ENCODE assay signal across 9 mouse cellular contexts in the genomic region with DNA sequence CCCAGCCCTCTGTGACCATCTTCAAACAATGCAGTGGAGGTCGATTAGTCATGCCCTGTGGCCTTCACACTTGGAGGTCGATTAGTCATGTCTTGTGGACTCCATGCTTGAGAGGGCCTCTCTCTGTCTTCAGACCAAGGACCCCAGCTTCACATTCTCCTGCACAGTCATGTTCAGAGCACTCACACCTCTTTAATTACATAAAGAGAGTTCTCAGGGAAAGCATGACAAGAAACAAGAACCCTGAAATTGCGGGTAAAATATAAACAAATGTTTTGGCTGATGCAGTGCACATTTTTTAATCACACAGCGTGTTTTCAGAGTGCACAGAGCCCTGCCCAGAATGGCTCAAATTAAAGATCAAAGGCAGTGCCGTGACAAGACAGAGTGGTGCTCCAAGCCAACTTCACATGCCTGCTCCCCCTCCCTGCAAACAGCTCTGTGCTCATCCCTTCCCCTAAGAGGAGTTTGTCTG.
DNase-seq lines count a peak whose midpoint lies in the region; ATAC-seq and TF ChIP-seq lines count a peak whose summit lies in the region.
"Had no signal": no experiment of that assay in that cellular context is flagged by ENCODE, and none has a peak within 500 bp of the region (broad histone marks: within the 10 kb centered on the region; RNA-seq: fewer than 3 reads in every experiment).

No protein-coding gene starts in this region.

- peak; percentile 86 for ATAC-seq in kidney, embryonic 14.5 days (ENCODE audit: low FRiP score, low TSS enrichment)
- peak; percentile 71 for ATAC-seq in intestine, embryonic 16.5 days
- ATAC-seq in neural tube, embryonic 13.5 days (ENCODE audit: low read depth): 0 out of 2 replicates have a peak, but pooled peaks have one; percentile 56
- no peak for ATAC-seq in megakaryocyte progenitor cell, adult 5-6 weeks (replicated peaks; ENCODE audit: poor library complexity)

- H3K4me3 ChIP-seq in kidney, embryonic 14.5 days (ENCODE audit: low read length): no peak overlapping the region
- no peak overlapping the region for H3K4me3 ChIP-seq in intestine, embryonic 16.5 days (ENCODE audit: low read length)
- H3K4me3 ChIP-seq in neural tube, embryonic 13.5 days: no peak overlapping the region
- no peak overlapping the region for H3K4me3 ChIP-seq in thymus, adult 2 months (ENCODE audit: control insufficient read depth, insufficient read depth, low read length)

- no peaks in the 10 kb centered on the region for H3K36me3 ChIP-seq in kidney, embryonic 14.5 days (ENCODE audit: control insufficient read depth, insufficient read depth, low read length)
- no peaks in the 10 kb centered on the region for H3K36me3 ChIP-seq in intestine, embryonic 16.5 days (ENCODE audit: control insufficient read depth, insufficient read depth, low read length)
- H3K36me3 ChIP-seq in neural tube, embryonic 13.5 days: no peaks in the 10 kb centered on the region
- H3K36me3 ChIP-seq in thymus, adult 2 months (ENCODE audit: control insufficient read depth, insufficient read depth, low read length): no peaks in the 10 kb centered on the region

- 6% methylated on average over 5 of the region's 5 CpGs for WGBS in kidney, embryonic 14.5 days
- WGBS in intestine, embryonic 16.5 days: 21% methylated on average over 5 of the region's 5 CpGs
- 12% methylated on average over 5 of the region's 5 CpGs for WGBS in neural tube, embryonic 13.5 days
- WGBS in thymus, adult 2 months: 62% methylated on average over 5 of the region's 5 CpGs

- TF ChIP-seq CTCF in brain, embryonic 14.5 days (IDR thresholded peaks at IDR 0.05; ENCODE audit: borderline replicate concordance, extremely low read depth, insufficient read depth, insufficient read length): no peak
- TF ChIP-seq CTCF in thymus, adult 2 months (IDR thresholded peaks at IDR 0.05; ENCODE audit: borderline replicate concordance, control insufficient read depth, extremely low read depth, insufficient read depth, low read length, poor library complexity): no peak

- no peaks in the 10 kb centered on the region for H3K9me3 ChIP-seq in kidney, embryonic 14.5 days (ENCODE audit: control insufficient read depth, low read length)
- no peaks in the 10 kb centered on the region for H3K9me3 ChIP-seq in intestine, embryonic 16.5 days (ENCODE audit: control insufficient read depth, low read length)
- H3K9me3 ChIP-seq in neural tube, embryonic 13.5 days: no peaks in the 10 kb centered on the region

- H3K27me3 ChIP-seq in kidney, embryonic 14.5 days (ENCODE audit: control insufficient read depth, insufficient read depth, low read length): no peaks in the 10 kb centered on the region
- no peaks in the 10 kb centered on the region for H3K27me3 ChIP-seq in intestine, embryonic 16.5 days (replicated peaks; ENCODE audit: control insufficient read depth, insufficient read depth, low read length)
- H3K27me3 ChIP-seq in neural tube, embryonic 13.5 days: no peaks in the 10 kb centered on the region
- no peaks in the 10 kb centered on the region for H3K27me3 ChIP-seq in thymus, adult 2 months (ENCODE audit: control insufficient read depth, insufficient read depth, low read length)

- H3K4me2 ChIP-seq in kidney, embryonic 14.5 days (replicated peaks; ENCODE audit: low read depth, low read length): peak overlapping the region; percentile 26; the same call in 1 of the 2 replicates
- H3K4me2 ChIP-seq in intestine, embryonic 16.5 days (ENCODE audit: low read depth, low read length): no peak overlapping the region
- H3K4me2 ChIP-seq in neural tube, embryonic 13.5 days: 0 out of 2 replicates have a peak overlapping the region, but pooled peaks have one; percentile 11

- DNase-seq in kidney, adult 18-20 months: no peak
- DNase-seq in brain, embryonic 14.5 days (ENCODE audit: low read depth): peak; percentile 65
- DNase-seq in thymus, adult 2 months: no peak
- DNase-seq in right cerebral cortex, postnatal 25 days: no peak
- DNase-seq: thymus, adult 18-20 months had no signal

- no peak for TF ChIP-seq POLR2A in brain, embryonic 14.5 days (IDR thresholded peaks at IDR 0.05; ENCODE audit: borderline replicate concordance, extremely low read depth, insufficient read depth, insufficient read length, poor library complexity, severe bottlenecking)
- TF ChIP-seq POLR2A in thymus, adult 2 months (IDR thresholded peaks at IDR 0.05; ENCODE audit: control insufficient read depth, extremely low read depth, insufficient read depth, low read length, poor library complexity): no peak

- H3K4me1 ChIP-seq in kidney, embryonic 14.5 days (ENCODE audit: control insufficient read depth, insufficient read depth, low read length): peaks cover 13% of the 10 kb centered on the region
- peaks cover 7% of the 10 kb centered on the region for H3K4me1 ChIP-seq in intestine, embryonic 16.5 days (ENCODE audit: control insufficient read depth, insufficient read depth, low read length)
- peaks cover 17% of the 10 kb centered on the region for H3K4me1 ChIP-seq in neural tube, embryonic 13.5 days (replicated peaks)
- H3K4me1 ChIP-seq in thymus, adult 2 months (replicated peaks; ENCODE audit: control insufficient read depth, insufficient read depth, low read length): no peaks in the 10 kb centered on the region

- 0 out of 2 replicates have a peak overlapping the region, but pooled peaks have one; percentile 38 for H3K27ac ChIP-seq in kidney, embryonic 14.5 days (ENCODE audit: low read depth, low read length)
- no peak overlapping the region for H3K27ac ChIP-seq in intestine, embryonic 16.5 days (ENCODE audit: low read length)
- no peak overlapping the region for H3K27ac ChIP-seq in neural tube, embryonic 13.5 days (replicated peaks)
- no peak overlapping the region for H3K27ac ChIP-seq in thymus, adult 2 months (ENCODE audit: control insufficient read depth, insufficient read depth, low read length)

- no peak overlapping the region for H3K9ac ChIP-seq in kidney, embryonic 14.5 days (ENCODE audit: low read depth, low read length)
- H3K9ac ChIP-seq in intestine, embryonic 16.5 days (ENCODE audit: low read depth, low read length): no peak overlapping the region
- no peak overlapping the region for H3K9ac ChIP-seq in neural tube, embryonic 13.5 days
